Mouse (Mus musculus): Measurements from ENCODE around the gene Abhd17c.

DNA sequence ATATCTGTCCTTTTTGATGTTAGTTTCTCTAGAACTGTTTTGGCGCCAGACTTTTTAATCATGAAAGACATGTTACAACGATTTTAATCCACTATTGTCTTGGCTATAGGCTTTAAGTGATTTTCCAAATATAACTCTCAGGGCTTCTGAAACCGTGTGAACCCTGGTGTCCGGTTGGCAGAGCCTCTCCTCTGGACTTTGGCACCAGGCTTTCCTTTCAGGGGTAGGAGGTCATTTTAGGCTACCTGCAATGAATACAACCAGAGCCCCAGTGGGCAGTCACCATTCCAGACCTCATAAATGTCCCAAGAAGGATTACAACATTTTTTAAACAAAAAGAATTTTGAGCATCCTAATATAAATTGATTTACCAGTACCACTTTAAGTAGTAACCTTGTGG is 1.1 kb upstream of the Abhd17c start:
- no peak for TF ChIP-seq CTCF (IDR thresholded peaks at IDR 0.05; ENCODE audit: insufficient read depth, low read length)
- no peak for TF ChIP-seq POLR2A (IDR thresholded peaks at IDR 0.05; ENCODE audit: borderline replicate concordance, extremely low read depth, low read depth, low read length)

Measured in lung, adult 2 months (tissue).